Mouse (Mus musculus) MEL (cell line): Measurements from ENCODE around the gene Myh9. TPM values are rescaled to one million over a fixed set of nuclear protein-coding genes. Genes with fewer than 3 reads are reported as not detected.

Experiments
- DNase-seq: peaks from one replicate; pipeline ENCODE4 v3.0.0; 2011; ENCODE audit warnings: low read depth, low spot score
- H3K27ac ChIP-seq: 2 replicates; pipeline ENCODE4 v1.5.1; 2012; ENCODE audit warnings: low read depth, mild to moderate bottlenecking, control low read depth, low read length, moderate library complexity; ENCODE audit not compliant: control insufficient read depth
- H3K27me3 ChIP-seq, 2 experiments: fragments of 150-350 bp in 1 of 2; sonication (generic) in 1 of 2; 2 replicates each; pipeline ENCODE4 v1.6.1; 2012; ENCODE audit warnings: low read length in 2 of 2, mild to moderate bottlenecking in 2 of 2, improper control_type of control experiment in 1 of 2, moderate library complexity in 1 of 2; ENCODE audit not compliant: insufficient read depth in 2 of 2, control insufficient read depth in 1 of 2
- H3K36me3 ChIP-seq, 2 experiments: 2 replicates each; pipeline ENCODE4 v1.6.1; 2012 to 2014; ENCODE audit warnings: low read length in 2 of 2, improper control_type of control experiment in 1 of 2, inconsistent platforms in 1 of 2, mild to moderate bottlenecking in 1 of 2; ENCODE audit not compliant: insufficient read depth in 2 of 2, control insufficient read depth in 1 of 2
- H3K4me1 ChIP-seq, 2 experiments: fragments of 150-350 bp in 1 of 2; sonication (generic) in 1 of 2; 2 replicates each; pipeline ENCODE4 v1.6.1; 2012; ENCODE audit warnings: low read length in 2 of 2, improper control_type of control experiment in 1 of 2, mild to moderate bottlenecking in 1 of 2; ENCODE audit not compliant: insufficient read depth in 2 of 2, control insufficient read depth in 1 of 2
- H3K4me3 ChIP-seq, 2 experiments: fragments of 150-350 bp in 1 of 2; sonication (generic) in 1 of 2; 2 replicates each; pipeline ENCODE4 v1.5.1; 2012; ENCODE audit warnings: low read depth in 2 of 2, low read length in 2 of 2, mild to moderate bottlenecking in 2 of 2, moderate library complexity in 2 of 2, control low read depth in 1 of 2, improper control_type of control experiment in 1 of 2; ENCODE audit not compliant: control insufficient read depth in 1 of 2, insufficient read depth in 1 of 2
- H3K79me2 ChIP-seq: 2 replicates; pipeline ENCODE4 v1.6.1; 2012; ENCODE audit warnings: mild to moderate bottlenecking, low read length, moderate library complexity; ENCODE audit not compliant: control insufficient read depth, poor library complexity, insufficient read depth
- H3K9ac ChIP-seq: 2 replicates; pipeline ENCODE4 v1.6.1; 2012; ENCODE audit warnings: low read depth, mild to moderate bottlenecking, control low read depth, low read length, moderate library complexity; ENCODE audit not compliant: control insufficient read depth, poor library complexity, severe bottlenecking
- H3K9me3 ChIP-seq: fragments of 150-350 bp; sonication (generic); replicated peaks from 2 replicates; pipeline ENCODE4 v1.6.1; 2012; ENCODE audit warnings: mild to moderate bottlenecking, low read length, improper control_type of control experiment, moderate library complexity; ENCODE audit not compliant: insufficient read depth
- CTCF ChIP-seq, 3 experiments: IDR thresholded peaks in 2 of 3; conservative IDR thresholded peaks in 1 of 3; 2 replicates each; pipeline ENCODE4 v1.5.1; 2011 to 2012; ENCODE audit warnings: low read length in 3 of 3, low read depth in 2 of 3, mild to moderate bottlenecking in 2 of 3, improper control_type of control experiment in 1 of 3, inconsistent platforms in 1 of 3, mixed read lengths in 1 of 3, moderate library complexity in 1 of 3; ENCODE audit not compliant: control insufficient read depth in 1 of 3, insufficient read depth in 1 of 3, poor library complexity in 1 of 3, severe bottlenecking in 1 of 3
- E2F4 ChIP-seq: IDR thresholded peaks from 2 replicates; pipeline ENCODE4 v1.6.1; 2011; ENCODE audit warnings: low read depth, low read length, improper control_type of control experiment, borderline replicate concordance
- EP300 ChIP-seq, 2 experiments: IDR thresholded peaks; 2 replicates each; pipeline ENCODE4 v1.6.1; 2011; ENCODE audit warnings: improper control_type of control experiment in 2 of 2, low read length in 2 of 2, low read depth in 1 of 2, mild to moderate bottlenecking in 1 of 2
- ETS1 ChIP-seq: IDR thresholded peaks from 2 replicates; pipeline ENCODE4 v1.6.1; 2012; ENCODE audit warnings: low read depth, mild to moderate bottlenecking, inconsistent platforms, low read length, improper control_type of control experiment, moderate library complexity
- GABPA ChIP-seq: IDR thresholded peaks from 2 replicates; pipeline ENCODE4 v1.6.1; 2012; ENCODE audit warnings: low read depth, mild to moderate bottlenecking, inconsistent platforms, low read length, improper control_type of control experiment, moderate library complexity
- MYB ChIP-seq: IDR thresholded peaks from 2 replicates; pipeline ENCODE4 v1.6.1; 2011; ENCODE audit warnings: mild to moderate bottlenecking, low read depth, low read length, improper control_type of control experiment
- POLR2AphosphoS5 ChIP-seq: IDR thresholded peaks from 2 replicates; pipeline ENCODE4 v1.6.1; 2012; ENCODE audit warnings: low read depth, borderline replicate concordance, mild to moderate bottlenecking, inconsistent platforms, low read length, moderate library complexity, mixed read lengths
- RCOR1 ChIP-seq: IDR thresholded peaks from 2 replicates; pipeline ENCODE4 v1.6.1; 2012; ENCODE audit warnings: low read depth, mild to moderate bottlenecking, inconsistent platforms, low read length, improper control_type of control experiment
- SIN3A ChIP-seq: IDR thresholded peaks from 2 replicates; pipeline ENCODE4 v1.6.1; 2012; ENCODE audit warnings: low read length, improper control_type of control experiment, inconsistent platforms
- SMC3 ChIP-seq: IDR thresholded peaks from 2 replicates; pipeline ENCODE4 v1.6.1; 2011; ENCODE audit warnings: low read depth, low read length, improper control_type of control experiment
- TCF12 ChIP-seq: IDR thresholded peaks from 2 replicates; pipeline ENCODE4 v1.6.1; 2014; ENCODE audit warnings: low read depth, mild to moderate bottlenecking, inconsistent platforms, low read length, improper control_type of control experiment, moderate library complexity
- USF2 ChIP-seq, 2 experiments: IDR thresholded peaks; 2 replicates each; pipeline ENCODE4 v1.6.1; 2011 to 2012; ENCODE audit warnings: improper control_type of control experiment in 2 of 2, low read length in 2 of 2, borderline replicate concordance in 1 of 2, inconsistent platforms in 1 of 2, low read depth in 1 of 2, mild to moderate bottlenecking in 1 of 2; ENCODE audit not compliant: insufficient read depth in 1 of 2
- ZNF384 ChIP-seq: IDR thresholded peaks from 2 replicates; pipeline ENCODE4 v1.6.1; 2012; ENCODE audit warnings: low read depth, mild to moderate bottlenecking, inconsistent platforms, low read length, improper control_type of control experiment
- polyA plus RNA-seq, 2 experiments: library from polyadenylated mRNA; stranded (reverse) in 1 of 2; unstranded in 1 of 2; fragments of >175 nt in 1 of 2; fragments of >200 nt in 1 of 2; gene quantifications; 2 replicates each; pipeline versions ENCODE4 v1.2.1 to v1.2.4; 2012; ENCODE audit warnings: low replicate concordance in 2 of 2, low read depth in 1 of 2; ENCODE audit not compliant: insufficient read length in 2 of 2, insufficient read depth in 1 of 2, missing spikeins in 1 of 2
- total RNA-seq: library from RNA; depleted of rRNA; stranded (reverse); fragments of 300-350 nt; gene quantifications from 2 replicates; pipeline ENCODE4 v1.2.3, GENCODE M21; 2012

Gene Myh9
- total and polyA plus RNA-seq, 3 experiments: 59.3 to 176 (median 158) TPM

DNA sequence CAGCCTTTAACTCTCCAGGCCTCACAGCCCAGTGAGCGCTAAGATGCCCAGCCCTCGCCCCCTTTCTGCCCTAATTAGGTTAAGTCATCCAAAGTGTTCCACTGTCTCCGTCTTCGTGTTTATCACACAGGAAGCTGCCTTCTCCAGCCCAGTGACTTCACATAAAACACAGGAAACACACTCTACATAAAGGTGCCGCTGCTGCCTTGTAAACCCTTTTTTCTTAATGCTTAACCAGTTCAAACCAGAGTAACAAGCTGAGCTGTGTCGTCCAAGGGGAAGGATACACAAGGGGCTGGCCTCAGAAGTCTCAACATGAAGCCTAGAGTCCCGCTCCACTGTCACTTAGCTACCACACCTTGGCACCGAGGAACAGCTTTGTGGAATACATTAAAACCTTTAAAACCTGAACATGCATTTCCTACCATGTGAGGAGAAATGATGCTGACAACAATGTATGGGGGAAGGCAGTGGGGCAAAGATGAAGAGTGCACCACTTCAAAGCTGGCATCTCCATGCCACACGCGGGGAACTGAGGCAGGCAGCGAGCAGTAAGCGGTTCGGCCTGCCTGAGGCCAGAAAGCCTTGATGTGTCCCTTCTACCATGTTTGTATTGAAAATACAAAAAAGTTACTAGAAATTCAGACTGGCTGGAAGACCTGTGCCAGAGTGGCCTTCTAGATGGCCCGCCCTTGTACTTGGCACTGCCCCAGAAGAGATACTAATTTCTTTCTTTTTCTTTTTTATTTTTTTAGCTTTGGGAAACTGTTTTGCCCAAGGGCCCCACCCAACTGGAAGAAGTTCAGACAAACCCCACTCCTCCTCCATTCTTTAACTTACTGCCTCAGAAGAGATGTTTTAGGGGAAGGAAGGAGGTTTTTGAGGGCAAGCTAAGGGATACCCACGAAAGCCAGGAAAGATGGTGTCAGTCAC lies 7.4 kb downstream of the Myh9 start:
- no peaks in the 10 kb centered on the region for H3K27me3 ChIP-seq
- H3K4me1 ChIP-seq: peaks cover 35 to 79% of the 10 kb centered on the region in 2 experiments
- H3K9ac ChIP-seq: no peak overlapping the region
- TF ChIP-seq RCOR1: no peak
- no peak for TF ChIP-seq SIN3A
- TF ChIP-seq SMC3: no peak
- TF ChIP-seq POLR2AphosphoS5: no peak
- peak; percentile 34; the same call in 1 of the 2 replicates for TF ChIP-seq ZNF384
- no peak for TF ChIP-seq E2F4
- no peak for TF ChIP-seq TCF12
- no peak; the same call in 1 of the 2 replicates for TF ChIP-seq ETS1
- TF ChIP-seq MYB: no peak
- no peak overlapping the region for H3K4me3 ChIP-seq
- peak overlapping the region; percentile 20; the same call in 1 of the 2 replicates for H3K27ac ChIP-seq
- peaks cover 0 to 77% of the 10 kb centered on the region in 2 experiments; a peak in 2 of 4 replicates for H3K36me3 ChIP-seq
- peak; percentile 31 for DNase-seq
- H3K9me3 ChIP-seq: no peaks in the 10 kb centered on the region
- H3K79me2 ChIP-seq: peaks cover 69% of the 10 kb centered on the region

DNA sequence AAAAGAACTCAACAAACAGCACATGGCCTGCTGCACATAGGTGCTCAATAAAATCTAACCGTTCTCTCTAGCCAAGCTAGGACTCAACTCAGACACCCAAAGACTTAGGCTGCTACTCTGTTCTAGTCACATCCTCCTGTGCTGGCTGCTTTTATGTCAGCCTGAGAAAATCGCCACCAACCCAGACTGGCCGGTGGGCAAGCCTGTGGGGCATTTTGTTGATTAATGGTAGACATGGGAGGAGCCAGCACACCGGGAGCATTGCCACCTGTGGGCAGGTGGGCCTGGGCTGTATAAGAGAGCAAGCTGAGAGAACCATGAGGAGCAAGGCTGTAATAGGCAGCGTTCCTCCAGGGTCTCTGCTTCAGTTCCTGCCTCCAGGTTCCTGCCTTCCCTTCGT lies 8.2 kb downstream of the Myh9 start:
- TF ChIP-seq GABPA: no peak
- TF ChIP-seq EP300 (IDR thresholded peaks at IDR 0.05; ENCODE audit: low read depth in 1 of 2, low read length in 2 of 2): no peak
- no peak for TF ChIP-seq ETS1
- no peak for TF ChIP-seq CTCF (IDR thresholded peaks at IDR 0.05 in 2 of 3, conservative IDR thresholded peaks at IDR 0.05 in 1 of 3; ENCODE audit: control insufficient read depth in 1 of 3, insufficient read depth in 1 of 3, low read depth in 2 of 3, low read length in 3 of 3, poor library complexity in 1 of 3, severe bottlenecking in 1 of 3)
- TF ChIP-seq USF2 (IDR thresholded peaks at IDR 0.05; ENCODE audit: borderline replicate concordance in 1 of 2, insufficient read depth in 1 of 2, low read depth in 1 of 2, low read length in 2 of 2): no peak
- Histone ChIP-seq H3K4me3 (no peak overlapping the region), H3K79me2 (peaks cover 66% of the 10 kb centered on the region), H3K27ac (no peak overlapping the region), H3K36me3 (peaks cover 0 to 69% of the 10 kb centered on the region in 2 experiments; a peak in 2 of 4 replicates), H3K27me3 (no peaks in the 10 kb centered on the region), H3K9ac (no peak overlapping the region), H3K9me3 (no peaks in the 10 kb centered on the region), H3K4me1 (peaks cover 35 to 74% of the 10 kb centered on the region in 2 experiments)
- no peak for DNase-seq
